In the genomic region with DNA sequence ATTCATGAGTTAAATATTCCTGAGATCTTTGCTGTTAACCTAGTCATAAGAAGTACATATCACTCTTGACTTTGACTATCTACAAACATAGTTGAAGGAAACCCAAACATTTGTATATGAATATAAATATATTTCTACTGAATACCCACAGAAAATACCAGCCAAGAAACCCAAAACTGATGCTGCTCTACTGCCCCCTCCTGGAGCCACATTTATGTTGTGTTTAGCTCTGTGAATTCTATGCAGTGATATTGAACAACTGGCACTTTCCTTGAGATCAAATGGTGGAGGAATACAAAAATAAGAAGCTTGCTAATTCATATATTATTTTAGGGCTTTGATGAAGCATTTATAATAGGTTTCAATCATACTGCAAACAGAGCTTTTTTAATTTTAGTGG, we compare ENCODE assay signal across 7 mouse cellular contexts.
DNase-seq lines count a peak whose midpoint lies in the region; TF ChIP-seq lines count a peak whose summit lies in the region.

No protein-coding gene starts in this region.

- no peak overlapping the region for H3K9ac ChIP-seq in heart, adult 2 months (ENCODE audit: low read depth, low read length)

- peak; percentile 28 for TF ChIP-seq CTCF in heart, adult 2 months (IDR thresholded peaks at IDR 0.05)

- H3K4me1 ChIP-seq in heart, adult 2 months (ENCODE audit: control insufficient read depth, insufficient read depth, low read length) = no peaks in the 10 kb centered on the region

- H3K27ac ChIP-seq in heart, adult 2 months = no peak overlapping the region

- no peaks in the 10 kb centered on the region for H3K27me3 ChIP-seq in heart, adult 2 months (ENCODE audit: control insufficient read depth, insufficient read depth, low read length)

- no peaks in the 10 kb centered on the region for H3K79me2 ChIP-seq in heart, adult 2 months (replicated peaks; ENCODE audit: control insufficient read depth, insufficient read depth, low read length)

- no peak overlapping the region for H3K4me3 ChIP-seq in heart, adult 2 months

- DNase-seq in heart, adult 2 months = no peak
- DNase-seq in heart, postnatal 10 days = no peak
- peak; percentile 44 for DNase-seq in testis, postnatal 10 days (ENCODE audit: low spot score)
- DNase-seq in testis, postnatal 14 days (ENCODE audit: low spot score) = no peak
- peak; percentile 5 for DNase-seq in layer of hippocampus, adult 9-10 months (ENCODE audit: low spot score)
- no peak for DNase-seq in ovary, postnatal 14 days (ENCODE audit: low spot score)
- no peak for DNase-seq in gastrocnemius, postnatal 4 days (ENCODE audit: low spot score in 2 of 2)

- TF ChIP-seq EP300 in heart, adult 2 months (IDR thresholded peaks at IDR 0.05; ENCODE audit: insufficient read depth, low read depth, low read length) = no peak

- intact Hi-C loops in heart, adult 2 months (cut with DNase I) = no loop called here
- intact Hi-C loops in heart, postnatal 10 days (cut with DNase I) = no loop called here

- no peak for TF ChIP-seq POLR2A in heart, adult 2 months (IDR thresholded peaks at IDR 0.05; ENCODE audit: insufficient read depth, low read depth, low read length)

- no peaks in the 10 kb centered on the region for H3K36me3 ChIP-seq in heart, adult 2 months (ENCODE audit: control insufficient read depth, insufficient read depth, low read length)

Comparison
In these comparisons a context has a peak if more than half of its experiments do, and no peak if none do; other contexts are left out.
1. DNase-seq: peak in testis, postnatal 10 days (single experiment) and layer of hippocampus, adult 9-10 months (single experiment); none in heart, adult 2 months (0 of 2), heart, postnatal 10 days (0 of 2), testis, postnatal 14 days (single experiment), ovary, postnatal 14 days (single experiment) and gastrocnemius, postnatal 4 days (0 of 2).